Mouse (Mus musculus): Measurements from ENCODE around the gene Gramd1b. TPM values are rescaled to one million over a fixed set of nuclear protein-coding genes. Genes with fewer than 3 reads are reported as not detected.
A peak's percentile ranks its signal among the peaks of the same experiment; 100 is the strongest.

The Gramd1b gene
- polyA plus RNA-seq, 1 experiment from 2014 or later: 2.9 TPM

DNA sequence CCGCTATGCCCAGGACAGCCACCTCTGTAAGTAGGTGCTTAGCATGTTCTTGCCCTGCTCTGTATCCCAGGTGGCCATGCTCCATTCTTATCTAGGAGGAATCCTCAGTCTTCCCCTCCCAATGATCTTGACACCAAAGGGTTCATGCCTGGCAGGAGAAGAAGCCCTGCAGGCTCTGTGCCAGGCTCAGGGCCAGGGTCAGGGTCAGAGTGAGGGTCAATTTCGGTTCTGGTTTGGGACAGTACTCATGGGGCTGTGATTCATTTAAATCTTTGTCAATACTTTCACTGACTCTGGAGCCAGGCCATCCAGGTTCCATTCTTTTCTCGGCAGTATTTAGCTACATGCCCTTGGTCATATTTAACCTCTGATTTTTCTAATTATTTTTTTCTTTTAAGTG, 253.5 kb downstream of the Gramd1b start:
- WGBS: 72% methylated on average over 3 of the region's 3 CpGs
- ATAC-seq (replicated peaks; ENCODE audit: insufficient number of reproducible peaks, low FRiP score, low TSS enrichment, low read depth): no peak
- no peak overlapping the region for H3K4me2 ChIP-seq (ENCODE audit: low read depth, low read length)

DNA sequence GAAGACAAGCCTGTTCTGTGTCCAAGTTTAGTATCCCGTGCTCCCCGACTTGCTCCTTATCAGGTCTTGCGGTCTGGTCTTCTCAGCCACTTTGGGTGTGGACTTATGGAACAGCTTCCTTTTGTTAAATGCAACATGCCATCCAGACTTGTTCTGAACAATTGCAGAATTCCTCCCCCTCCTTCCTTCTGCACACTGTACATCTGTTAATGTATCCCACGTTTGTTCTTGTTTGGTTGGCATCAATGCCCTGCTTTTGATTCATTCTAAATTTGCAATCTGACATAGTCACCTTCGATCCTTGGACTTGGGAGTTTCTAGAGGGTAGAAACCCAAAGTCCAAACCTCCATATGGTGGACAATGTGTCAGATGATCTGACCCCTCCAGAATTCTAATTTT, 255.3 kb downstream of the Gramd1b start:
- no peaks in the 10 kb centered on the region for H3K27me3 ChIP-seq (ENCODE audit: control insufficient read depth, insufficient read depth, low read length)
- no peak overlapping the region for H3K9ac ChIP-seq (replicated peaks; ENCODE audit: low read length)
- DNase-seq (ENCODE audit: low spot score): no peak
- H3K4me2 ChIP-seq (ENCODE audit: low read depth, low read length): no peak overlapping the region
- H3K9me3 ChIP-seq (replicated peaks; ENCODE audit: control insufficient read depth, low read length): no peaks in the 10 kb centered on the region
- H3K36me3 ChIP-seq (replicated peaks; ENCODE audit: control insufficient read depth, insufficient read depth, low read depth, low read length): no peaks in the 10 kb centered on the region
- no peak for ATAC-seq (replicated peaks; ENCODE audit: insufficient number of reproducible peaks, low FRiP score, low TSS enrichment, low read depth)
- WGBS: 89% methylated on average over 5 of the region's 5 CpGs
- no peaks in the 10 kb centered on the region for H3K4me1 ChIP-seq (ENCODE audit: control insufficient read depth, insufficient read depth, low read length)
- no peak overlapping the region for H3K4me3 ChIP-seq (ENCODE audit: low read depth, low read length)
- H3K27ac ChIP-seq (replicated peaks; ENCODE audit: low read depth, low read length): no peak overlapping the region

More for the DNA sequence above, 253.5 kb downstream of the Gramd1b start:
- no peak overlapping the region for H3K27ac ChIP-seq (replicated peaks; ENCODE audit: low read depth, low read length)
- H3K4me3 ChIP-seq (ENCODE audit: low read depth, low read length): no peak overlapping the region
- no peak for DNase-seq (ENCODE audit: low spot score)
- H3K9me3 ChIP-seq (replicated peaks; ENCODE audit: control insufficient read depth, low read length): no peaks in the 10 kb centered on the region
- H3K4me1 ChIP-seq (ENCODE audit: control insufficient read depth, insufficient read depth, low read length): no peaks in the 10 kb centered on the region
- H3K36me3 ChIP-seq (replicated peaks; ENCODE audit: control insufficient read depth, insufficient read depth, low read depth, low read length): no peaks in the 10 kb centered on the region
- no peaks in the 10 kb centered on the region for H3K27me3 ChIP-seq (ENCODE audit: control insufficient read depth, insufficient read depth, low read length)
- no peak overlapping the region for H3K9ac ChIP-seq (replicated peaks; ENCODE audit: low read length)

GRCm38 (mm10) chr9:40272822-40273221, 258.4 kb downstream of the Gramd1b start:
- DNase-seq (ENCODE audit: low spot score) (no peak), ATAC-seq (replicated peaks; ENCODE audit: insufficient number of reproducible peaks, low FRiP score, low TSS enrichment, low read depth) (no peak)
- no peak overlapping the region for H3K27ac ChIP-seq (replicated peaks; ENCODE audit: low read depth, low read length)
- no peaks in the 10 kb centered on the region for H3K4me1 ChIP-seq (ENCODE audit: control insufficient read depth, insufficient read depth, low read length)
- H3K9me3 ChIP-seq (replicated peaks; ENCODE audit: control insufficient read depth, low read length): no peaks in the 10 kb centered on the region
- no peak overlapping the region for H3K4me2 ChIP-seq (ENCODE audit: low read depth, low read length)
- H3K36me3 ChIP-seq (replicated peaks; ENCODE audit: control insufficient read depth, insufficient read depth, low read depth, low read length): no peaks in the 10 kb centered on the region
- no peak overlapping the region for H3K9ac ChIP-seq (replicated peaks; ENCODE audit: low read length)
- no peak overlapping the region for H3K4me3 ChIP-seq (ENCODE audit: low read depth, low read length)
- peaks cover 4% of the 10 kb centered on the region for H3K27me3 ChIP-seq (ENCODE audit: control insufficient read depth, insufficient read depth, low read length)
- WGBS: 88% methylated on average over 7 of the region's 7 CpGs

DNA sequence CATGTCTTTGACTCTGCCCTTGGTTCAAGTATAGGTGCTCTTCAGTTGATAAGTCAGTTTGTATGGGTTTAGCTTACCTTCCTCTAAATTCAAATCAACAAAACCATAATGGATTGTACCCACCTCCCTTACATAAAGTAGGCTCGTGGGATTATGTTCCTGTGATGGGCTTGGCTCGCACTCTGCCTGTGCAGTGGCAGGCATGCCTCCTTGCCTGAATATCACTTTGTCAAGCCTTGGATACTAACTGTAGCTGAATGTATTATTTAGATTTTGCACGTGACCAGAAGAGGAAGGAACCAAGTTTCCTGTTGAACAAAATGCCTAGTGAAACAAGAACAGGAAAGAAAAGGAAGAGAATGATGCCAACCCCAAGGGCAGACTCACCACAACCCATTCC, 260.1 kb downstream of the Gramd1b start:
- Histone ChIP-seq H3K9me3 (replicated peaks; ENCODE audit: control insufficient read depth, low read length) (no peaks in the 10 kb centered on the region), H3K9ac (replicated peaks; ENCODE audit: low read length) (no peak overlapping the region), H3K4me1 (ENCODE audit: control insufficient read depth, insufficient read depth, low read length) (no peaks in the 10 kb centered on the region), H3K4me2 (ENCODE audit: low read depth, low read length) (no peak overlapping the region), H3K27me3 (ENCODE audit: control insufficient read depth, insufficient read depth, low read length) (peaks cover 4% of the 10 kb centered on the region), H3K27ac (replicated peaks; ENCODE audit: low read depth, low read length) (no peak overlapping the region), H3K4me3 (ENCODE audit: low read depth, low read length) (no peak overlapping the region), H3K36me3 (replicated peaks; ENCODE audit: control insufficient read depth, insufficient read depth, low read depth, low read length) (no peaks in the 10 kb centered on the region)
- no peak for ATAC-seq (replicated peaks; ENCODE audit: insufficient number of reproducible peaks, low FRiP score, low TSS enrichment, low read depth)
- no peak for DNase-seq (ENCODE audit: low spot score)
- WGBS: 67% methylated on average over 3 of the region's 3 CpGs

DNA sequence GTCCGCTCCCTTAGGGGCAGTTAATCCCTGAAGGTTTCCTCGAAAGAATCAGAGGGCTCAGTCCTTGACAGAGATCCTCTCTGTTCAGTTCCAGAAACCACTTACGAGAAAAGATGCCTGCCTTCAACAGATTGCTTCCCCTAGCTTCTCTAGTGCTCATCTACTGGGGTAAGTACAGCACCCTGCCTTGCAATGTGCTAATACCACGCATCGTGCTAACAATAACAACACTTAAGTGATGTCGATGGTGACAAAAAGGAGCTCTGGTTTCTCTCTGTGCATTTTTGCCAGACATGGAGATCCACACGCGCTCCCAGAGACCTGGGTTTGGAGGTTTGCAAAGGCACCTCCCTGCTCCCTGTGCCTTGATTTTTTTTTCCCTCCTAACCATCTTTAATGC, 261.3 kb downstream of the Gramd1b start:
- no peaks in the 10 kb centered on the region for H3K4me1 ChIP-seq (ENCODE audit: control insufficient read depth, insufficient read depth, low read length)
- H3K9me3 ChIP-seq (replicated peaks; ENCODE audit: control insufficient read depth, low read length): no peaks in the 10 kb centered on the region
- WGBS: 26% methylated on average over 8 of the region's 8 CpGs
- H3K27me3 ChIP-seq (ENCODE audit: control insufficient read depth, insufficient read depth, low read length): peaks cover 4% of the 10 kb centered on the region
- H3K27ac ChIP-seq (replicated peaks; ENCODE audit: low read depth, low read length): no peak overlapping the region
- no peak overlapping the region for H3K9ac ChIP-seq (replicated peaks; ENCODE audit: low read length)
- DNase-seq (ENCODE audit: low spot score) (no peak), ATAC-seq (replicated peaks; ENCODE audit: insufficient number of reproducible peaks, low FRiP score, low TSS enrichment, low read depth) (no peak)
- peak overlapping the region; percentile 21 for H3K4me2 ChIP-seq (ENCODE audit: low read depth, low read length)
- peak overlapping the region; percentile 11; the same call in 1 of the 2 replicates for H3K4me3 ChIP-seq (ENCODE audit: low read depth, low read length)
- H3K36me3 ChIP-seq (replicated peaks; ENCODE audit: control insufficient read depth, insufficient read depth, low read depth, low read length): no peaks in the 10 kb centered on the region

DNA sequence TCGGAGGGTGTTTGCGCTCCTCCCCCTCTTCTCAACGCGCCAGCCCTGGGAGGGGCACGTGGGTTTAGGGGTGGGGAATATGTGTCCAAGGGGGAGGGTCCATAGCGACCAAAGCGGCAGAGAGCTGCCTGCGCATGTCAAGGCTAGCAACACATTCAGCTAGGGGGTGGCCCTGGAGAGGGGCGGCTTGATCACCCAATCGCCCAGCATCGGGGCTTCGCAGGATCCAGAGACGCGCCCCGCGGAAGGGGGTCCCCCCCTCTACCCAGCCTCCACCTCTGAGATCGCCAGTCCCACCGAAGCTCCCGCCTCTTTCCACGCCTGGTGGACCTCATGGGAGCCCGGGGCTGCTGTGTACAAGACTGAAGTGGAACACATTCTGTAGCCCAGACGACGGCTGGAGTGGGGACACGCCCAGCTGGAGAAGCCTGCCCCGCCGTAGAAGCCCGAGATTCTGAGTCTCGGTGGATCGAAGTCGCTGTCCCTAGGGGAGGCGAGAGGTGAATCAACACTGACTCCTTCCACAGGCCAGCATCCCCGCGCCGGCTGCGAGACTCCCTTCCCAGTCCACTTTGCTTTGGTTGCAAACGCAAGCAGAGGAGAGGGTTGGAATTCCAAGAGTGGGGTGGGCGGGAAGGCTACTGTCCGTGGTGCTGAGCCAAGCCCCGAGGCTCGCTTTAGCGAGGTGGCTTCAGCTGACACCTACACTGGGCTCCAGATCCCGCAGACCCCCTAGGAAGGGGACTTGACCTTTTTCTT, 261.9 kb downstream of the Gramd1b start, which contains the start of gene Scn3b:
Gene Scn3b, plus strand, starts transcription at position 115 of the 759 bp plus-strand sequence.
- Histone ChIP-seq H3K9ac (replicated peaks; ENCODE audit: low read length) (no peak within 1 kb of the TSS), H3K36me3 (replicated peaks; ENCODE audit: control insufficient read depth, insufficient read depth, low read depth, low read length) (no peaks in the 10 kb centered on the region), H3K27ac (replicated peaks; ENCODE audit: low read depth, low read length) (no peak within 1 kb of the TSS), H3K4me2 (ENCODE audit: low read depth, low read length) (peak within 1 kb of the TSS; percentile 21), H3K4me3 (ENCODE audit: low read depth, low read length) (peak within 1 kb of the TSS; percentile 11), H3K4me1 (ENCODE audit: control insufficient read depth, insufficient read depth, low read length) (no peaks in the 10 kb centered on the region), H3K9me3 (replicated peaks; ENCODE audit: control insufficient read depth, low read length) (no peaks in the 10 kb centered on the region), H3K27me3 (ENCODE audit: control insufficient read depth, insufficient read depth, low read length) (peaks cover 4% of the 10 kb centered on the region)
- ATAC-seq (replicated peaks; ENCODE audit: insufficient number of reproducible peaks, low FRiP score, low TSS enrichment, low read depth): peak; percentile 92
- peak; percentile 78 for DNase-seq (ENCODE audit: low spot score)
- 1% methylated on average over 41 of the region's 42 CpGs for WGBS

DNA sequence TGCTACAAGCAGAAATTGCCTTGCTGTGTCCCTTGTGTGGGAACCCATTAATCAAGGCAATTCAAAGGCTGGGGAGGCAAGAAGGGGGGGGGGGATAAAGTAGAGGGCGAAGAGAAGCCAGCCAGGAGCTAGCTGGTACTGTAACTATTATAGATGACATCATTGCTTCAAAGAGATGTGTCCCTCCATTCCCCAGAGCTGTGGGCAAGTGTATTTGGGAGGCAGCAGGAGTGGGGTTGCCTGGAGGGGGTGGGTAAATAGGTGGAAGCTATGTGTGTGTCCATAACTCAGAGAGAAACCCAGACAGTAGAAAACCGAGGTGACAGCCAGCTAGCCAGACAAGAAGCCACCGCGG, 262.5 kb downstream of the Gramd1b start:
- Histone ChIP-seq H3K4me1 (ENCODE audit: control insufficient read depth, insufficient read depth, low read length) (no peaks in the 10 kb centered on the region), H3K36me3 (replicated peaks; ENCODE audit: control insufficient read depth, insufficient read depth, low read depth, low read length) (no peaks in the 10 kb centered on the region), H3K4me2 (ENCODE audit: low read depth, low read length) (peak overlapping the region; percentile 21; the same call in 1 of the 2 replicates), H3K9ac (replicated peaks; ENCODE audit: low read length) (no peak overlapping the region), H3K27ac (replicated peaks; ENCODE audit: low read depth, low read length) (no peak overlapping the region), H3K4me3 (ENCODE audit: low read depth, low read length) (peak overlapping the region; percentile 11; the same call in 1 of the 2 replicates), H3K9me3 (replicated peaks; ENCODE audit: control insufficient read depth, low read length) (no peaks in the 10 kb centered on the region), H3K27me3 (ENCODE audit: control insufficient read depth, insufficient read depth, low read length) (peaks cover 4% of the 10 kb centered on the region)
- ATAC-seq (replicated peaks; ENCODE audit: insufficient number of reproducible peaks, low FRiP score, low TSS enrichment, low read depth) (peak; percentile 57; the same call in 1 of the 2 replicates), DNase-seq (ENCODE audit: low spot score) (no peak)
- WGBS: 0% methylated on average over 4 of the region's 4 CpGs

DNA sequence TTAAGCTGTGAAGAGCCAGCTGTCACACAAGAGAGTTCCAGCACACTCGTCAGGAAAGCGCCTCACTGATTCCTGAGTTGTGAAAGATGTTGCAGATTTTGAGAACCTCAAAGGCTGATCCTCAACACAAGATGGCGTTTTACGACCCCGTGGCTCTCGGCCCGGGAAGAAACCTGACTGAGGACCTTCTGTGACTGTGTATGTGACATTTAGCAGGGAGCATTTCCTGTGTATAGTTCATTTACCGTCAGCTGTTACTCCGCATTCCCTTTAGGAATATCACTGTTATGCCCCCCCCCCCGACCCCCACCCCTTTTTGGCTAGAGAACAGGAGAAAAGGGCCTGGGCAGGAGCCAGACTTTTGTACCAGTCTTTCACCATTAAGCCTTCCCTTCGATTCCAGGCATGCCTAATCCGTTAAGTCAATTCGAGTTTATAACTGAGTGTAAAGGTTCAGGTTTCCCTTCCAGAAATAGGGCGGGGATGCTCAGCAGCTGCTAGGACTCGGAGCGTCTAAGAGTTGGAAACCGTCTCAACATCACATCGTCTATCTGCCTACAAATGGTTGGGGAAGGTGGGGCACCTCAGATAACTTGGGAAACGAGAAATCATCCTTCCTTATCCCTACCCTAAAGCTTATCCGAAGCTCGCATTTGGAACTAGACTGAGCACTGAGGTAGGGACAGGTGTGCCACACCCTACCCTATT, 263.0 kb downstream of the Gramd1b start:
- Histone ChIP-seq H3K27me3 (ENCODE audit: control insufficient read depth, insufficient read depth, low read length) (peaks cover 4% of the 10 kb centered on the region), H3K9me3 (replicated peaks; ENCODE audit: control insufficient read depth, low read length) (no peaks in the 10 kb centered on the region), H3K4me3 (ENCODE audit: low read depth, low read length) (no peak overlapping the region), H3K4me1 (ENCODE audit: control insufficient read depth, insufficient read depth, low read length) (no peaks in the 10 kb centered on the region), H3K9ac (replicated peaks; ENCODE audit: low read length) (no peak overlapping the region), H3K36me3 (replicated peaks; ENCODE audit: control insufficient read depth, insufficient read depth, low read depth, low read length) (no peaks in the 10 kb centered on the region), H3K27ac (replicated peaks; ENCODE audit: low read depth, low read length) (no peak overlapping the region), H3K4me2 (ENCODE audit: low read depth, low read length) (0 out of 2 replicates have a peak overlapping the region, but pooled peaks have one; percentile 16)
- peak; percentile 12 for DNase-seq (ENCODE audit: low spot score)
- no peak for ATAC-seq (replicated peaks; ENCODE audit: insufficient number of reproducible peaks, low FRiP score, low TSS enrichment, low read depth)
- WGBS: 21% methylated on average over 21 of the region's 21 CpGs

All from embryonic facial prominence, embryonic 11.5 days (tissue).